Mouse (Mus musculus): ENCODE data around the gene Satb2.

The Satb2 gene

GRCm38 (mm10) chr1:56974187-56974586, 4.3 kb downstream of the Satb2 start:
- in situ Hi-C loops (cut with MboI, MseI) = no loop called here

- in situ Hi-C loops (cut with MboI, MseI) = no loop called here
Measured at GRCm38 (mm10) chr1:56973593-56973950, 4.9 kb downstream of the Satb2 start.

- in situ Hi-C loops (cut with MboI, MseI) = no loop called here
Measured at GRCm38 (mm10) chr1:56972950-56973592, 5.4 kb downstream of the Satb2 start.

- in situ Hi-C loops (cut with MboI, MseI) = no loop called here
Measured at GRCm38 (mm10) chr1:56972251-56972949, 6.0 kb downstream of the Satb2 start.

GRCm38 (mm10) chr1:56971942-56972250, 6.6 kb downstream of the Satb2 start:
- in situ Hi-C loops (cut with MboI, MseI) = no loop called here

GRCm38 (mm10) chr1:56971441-56971861, 7.0 kb downstream of the Satb2 start:
- in situ Hi-C loops (cut with MboI, MseI) = no loop called here

GRCm38 (mm10) chr1:56970740-56971141, 7.7 kb downstream of the Satb2 start:
- in situ Hi-C loops (cut with MboI, MseI) = no loop called here

GRCm38 (mm10) chr1:56969364-56970360, 8.8 kb downstream of the Satb2 start:
- in situ Hi-C loops (cut with MboI, MseI) = no loop called here

- in situ Hi-C loops (cut with MboI, MseI) = no loop called here
Measured at GRCm38 (mm10) chr1:56965879-56966579, 12.4 kb downstream of the Satb2 start.

GRCm38 (mm10) chr1:56964493-56964892, 14.0 kb downstream of the Satb2 start:
- in situ Hi-C loops (cut with MboI, MseI) = no loop called here

- in situ Hi-C loops (cut with MboI, MseI) = no loop called here
Measured at GRCm38 (mm10) chr1:56963291-56963690, 15.2 kb downstream of the Satb2 start.

- in situ Hi-C loops (cut with MboI, MseI) = no loop called here
Measured at GRCm38 (mm10) chr1:56958996-56959395, 19.5 kb downstream of the Satb2 start.

GRCm38 (mm10) chr1:56957942-56958341, 20.5 kb downstream of the Satb2 start:
- in situ Hi-C loops (cut with MboI, MseI) = no loop called here

GRCm38 (mm10) chr1:56956811-56957210, 21.6 kb downstream of the Satb2 start:
- in situ Hi-C loops (cut with MboI, MseI) = no loop called here

- in situ Hi-C loops (cut with MboI, MseI) = no loop called here
Measured at GRCm38 (mm10) chr1:56955739-56956085, 22.7 kb downstream of the Satb2 start.

GRCm38 (mm10) chr1:56955055-56955738, 23.3 kb downstream of the Satb2 start:
- in situ Hi-C loops (cut with MboI, MseI) = no loop called here

GRCm38 (mm10) chr1:56953538-56953937, 24.9 kb downstream of the Satb2 start:
- in situ Hi-C loops (cut with MboI, MseI) = no loop called here

GRCm38 (mm10) chr1:56951980-56952379, 26.5 kb downstream of the Satb2 start:
- in situ Hi-C loops (cut with MboI, MseI) = no loop called here

GRCm38 (mm10) chr1:56951525-56951924, 26.9 kb downstream of the Satb2 start:
- in situ Hi-C loops (cut with MboI, MseI) = no loop called here

- in situ Hi-C loops (cut with MboI, MseI) = no loop called here
Measured at GRCm38 (mm10) chr1:56939432-56939831, 39.0 kb downstream of the Satb2 start.

- in situ Hi-C loops (cut with MboI, MseI) = no loop called here
Measured at GRCm38 (mm10) chr1:56938432-56938831, 40.0 kb downstream of the Satb2 start.
